Mouse (Mus musculus): ENCODE measurements at regions not wholly inside any gene's neighbourhood (a gene's known extent, or its start where the extent isn't known, plus 50 kb on each side); places are given as distances from the start of the nearest gene placed in this dataset.

GRCm38 (mm10) chr14:92764354-92764753, 1126.1 kb downstream of the Pcdh9 start:
- peak; percentile 29 for DNase-seq

GRCm38 (mm10) chr14:92754676-92755075, 1135.8 kb downstream of the Pcdh9 start:
- peak; percentile 3 for DNase-seq

- DNase-seq = no peak
Measured at GRCm38 (mm10) chr14:92717666-92718065, 1172.8 kb downstream of the Pcdh9 start.

GRCm38 (mm10) chr14:92688151-92688550, 1202.3 kb downstream of the Pcdh9 start:
- DNase-seq = no peak

GRCm38 (mm10) chr14:92687106-92687505, 1203.4 kb downstream of the Pcdh9 start:
- DNase-seq = no peak

GRCm38 (mm10) chr14:92678845-92679499, 1211.5 kb downstream of the Pcdh9 start:
- DNase-seq = no peak

- DNase-seq = no peak
Measured at GRCm38 (mm10) chr14:92674146-92674545, 1216.3 kb downstream of the Pcdh9 start.
